ENCODE assay signal across 8 mouse cellular contexts in genomic region chr7:12909498-12909962, GRCm38 (mm10). TPM values are rescaled to one million over a fixed set of nuclear protein-coding genes. Genes with fewer than 3 reads are reported as not detected.
A peak's percentile ranks its signal among the peaks of the same experiment; 100 is the strongest.
DNase-seq lines count a peak whose midpoint lies in the region; ATAC-seq and TF ChIP-seq lines count a peak whose summit lies in the region.

No protein-coding gene starts in this region.

- peak; percentile 82 for ATAC-seq in erythroid progenitor cell, adult 5-6 weeks (replicated peaks; ENCODE audit: low FRiP score, poor library complexity, severe bottlenecking)
- ATAC-seq in heart, embryonic 14.5 days (ENCODE audit: insufficient number of reproducible peaks, insufficient read depth, low FRiP score, low read depth): no peak; the same call in 1 of the 2 replicates
- peak; percentile 62 for ATAC-seq in liver, embryonic 12.5 days

- peak; percentile 63; the same call in 1 of the 2 replicates for TF ChIP-seq CTCF in brain, embryonic 14.5 days (IDR thresholded peaks at IDR 0.05; ENCODE audit: borderline replicate concordance, extremely low read depth, insufficient read depth, insufficient read length)

- peak overlapping the region; percentile 91 to 92 for H3K27ac ChIP-seq in heart, embryonic 14.5 days (replicated peaks in 1 of 2; ENCODE audit: control insufficient read depth in 1 of 2, insufficient read depth in 1 of 2, low read depth in 2 of 2, low read length in 2 of 2)
- H3K27ac ChIP-seq in liver, embryonic 12.5 days: peak overlapping the region; percentile 90

- H3K4me1 ChIP-seq in heart, embryonic 14.5 days (ENCODE audit: control insufficient read depth in 2 of 2, insufficient read depth in 2 of 2, low read length in 2 of 2): peaks cover 2 to 8% of the 10 kb centered on the region in 2 experiments; a peak in 1 of 4 replicates
- H3K4me1 ChIP-seq in liver, embryonic 12.5 days: peaks cover 13% of the 10 kb centered on the region; the same call in 1 of the 2 replicates

- peaks cover 46% of the 10 kb centered on the region for H3K36me3 ChIP-seq in heart, embryonic 14.5 days (ENCODE audit: control insufficient read depth, insufficient read depth, low read length)
- peaks cover 42% of the 10 kb centered on the region for H3K36me3 ChIP-seq in liver, embryonic 12.5 days
- H3K36me3 ChIP-seq in splenic B cell, adult 2 months (ENCODE audit: control insufficient read depth, insufficient read depth, low read length, poor library complexity, severe bottlenecking): peaks cover 5% of the 10 kb centered on the region

- H3K9me3 ChIP-seq in heart, embryonic 14.5 days (ENCODE audit: control insufficient read depth, low read length): no peaks in the 10 kb centered on the region
- H3K9me3 ChIP-seq in liver, embryonic 12.5 days (replicated peaks): no peaks in the 10 kb centered on the region

- peak; percentile 89 to 93 for DNase-seq in B cell, adult 2 months
- peak; percentile 79 for DNase-seq in brain, embryonic 14.5 days (ENCODE audit: low read depth)
- DNase-seq in kidney, postnatal 10 days: peak; percentile 87
- DNase-seq in naive thymus-derived CD4-positive, alpha-beta T cell, adult 2 months (ENCODE audit: low read depth): peak; percentile 94
- DNase-seq in splenic B cell, adult 2 months (ENCODE audit: low read depth, low spot score): peak; percentile 90

- TF ChIP-seq POLR2A in brain, embryonic 14.5 days (IDR thresholded peaks at IDR 0.05; ENCODE audit: borderline replicate concordance, extremely low read depth, insufficient read depth, insufficient read length, poor library complexity, severe bottlenecking): no peak

- peak overlapping the region; percentile 78 for H3K4me2 ChIP-seq in heart, embryonic 14.5 days (ENCODE audit: low read length)
- peak overlapping the region; percentile 74 for H3K4me2 ChIP-seq in liver, embryonic 12.5 days

- WGBS in heart, embryonic 14.5 days: 36% methylated on average over 7 of the region's 7 CpGs
- WGBS in liver, embryonic 12.5 days (ENCODE audit: insufficient replicate concordance): 20% methylated on average over 7 of the region's 7 CpGs

- H3K9ac ChIP-seq in heart, embryonic 14.5 days (ENCODE audit: low read length): peak overlapping the region; percentile 76
- peak overlapping the region; percentile 69 for H3K9ac ChIP-seq in liver, embryonic 12.5 days

- H3K27me3 ChIP-seq in heart, embryonic 14.5 days (ENCODE audit: control insufficient read depth, insufficient read depth, low read length): no peaks in the 10 kb centered on the region
- no peaks in the 10 kb centered on the region for H3K27me3 ChIP-seq in liver, embryonic 12.5 days (replicated peaks)
- H3K27me3 ChIP-seq in splenic B cell, adult 2 months (ENCODE audit: control insufficient read depth, insufficient read depth, low read length, poor library complexity, severe bottlenecking): no peaks in the 10 kb centered on the region

- peak overlapping the region; percentile 57 to 61; a peak in 3 of 4 replicates for H3K4me3 ChIP-seq in heart, embryonic 14.5 days (ENCODE audit: control insufficient read depth in 1 of 2, insufficient read depth in 1 of 2, low read depth in 1 of 2, low read length in 2 of 2)
- H3K4me3 ChIP-seq in liver, embryonic 12.5 days: peak overlapping the region; percentile 70

RNA-seq across cellular contexts. Expression of gene Zscan22, which starts 11.9 kb away (rescaled TPM):
- 14.2 and 17.8 TPM in 2 replicates for polyA plus RNA-seq in brain, embryonic 14.5 days (2012; rRNA removed)
- 0.72 and 10.5 TPM in 2 replicates for total RNA-seq in erythroid progenitor cell, adult 5-6 weeks (2015; ENCODE audit: low replicate concordance)
- 1.4 TPM in 1 of 2 replicates, not detected in the other for total RNA-seq in erythroid progenitor cell, adult 5-6 weeks (2017; ENCODE audit: low replicate concordance)
- polyA plus RNA-seq in heart, embryonic 14.5 days (2014; fragmentation: Nextera tagmentation; extraction: Ambion mirVana): 12.7 TPM in 2 replicates
- polyA plus RNA-seq in liver, embryonic 12.5 days (2016; fragmentation: Nextera tagmentation; extraction: Ambion mirVana): 5.9 and 6.6 TPM in 2 replicates

RNA-seq across cellular contexts. Expression of gene Rps5, which starts 12.6 kb away (rescaled TPM):
- polyA plus RNA-seq in brain, embryonic 14.5 days (2012; rRNA removed): 2,137 and 2,684 TPM in 2 replicates
- 579 and 738 TPM in 2 replicates for total RNA-seq in erythroid progenitor cell, adult 5-6 weeks (2015; ENCODE audit: low replicate concordance)
- total RNA-seq in erythroid progenitor cell, adult 5-6 weeks (2017; ENCODE audit: low replicate concordance): 178 and 253 TPM in 2 replicates
- polyA plus RNA-seq in heart, embryonic 14.5 days (2014; fragmentation: Nextera tagmentation; extraction: Ambion mirVana): 660 and 762 TPM in 2 replicates
- 813 and 821 TPM in 2 replicates for polyA plus RNA-seq in liver, embryonic 12.5 days (2016; fragmentation: Nextera tagmentation; extraction: Ambion mirVana)

RNA-seq across cellular contexts. Expression of gene Rnf225, which starts 17.7 kb away (rescaled TPM):
- polyA plus RNA-seq in brain, embryonic 14.5 days (2012; rRNA removed): 2.6 and 3.3 TPM in 2 replicates
- 0.42 TPM in 1 of 2 replicates, not detected in the other for total RNA-seq in erythroid progenitor cell, adult 5-6 weeks (2015; ENCODE audit: low replicate concordance)
- 0.51 TPM in 1 of 2 replicates, not detected in the other for total RNA-seq in erythroid progenitor cell, adult 5-6 weeks (2017; ENCODE audit: low replicate concordance)
- 0.30 and 0.45 TPM in 2 replicates for polyA plus RNA-seq in heart, embryonic 14.5 days (2014; fragmentation: Nextera tagmentation; extraction: Ambion mirVana)
- polyA plus RNA-seq in liver, embryonic 12.5 days (2016; fragmentation: Nextera tagmentation; extraction: Ambion mirVana): 0.24 and 0.43 TPM in 2 replicates

RNA-seq across cellular contexts. Expression of gene Zfp128, which starts 28.6 kb away (rescaled TPM):
- polyA plus RNA-seq in brain, embryonic 14.5 days (2012; rRNA removed): 9.4 and 10.5 TPM in 2 replicates
- total RNA-seq in erythroid progenitor cell, adult 5-6 weeks (2015; ENCODE audit: low replicate concordance): 0.72 and 0.84 TPM in 2 replicates
- 1.0 and 1.9 TPM in 2 replicates for total RNA-seq in erythroid progenitor cell, adult 5-6 weeks (2017; ENCODE audit: low replicate concordance)
- 3.5 and 3.8 TPM in 2 replicates for polyA plus RNA-seq in heart, embryonic 14.5 days (2014; fragmentation: Nextera tagmentation; extraction: Ambion mirVana)
- polyA plus RNA-seq in liver, embryonic 12.5 days (2016; fragmentation: Nextera tagmentation; extraction: Ambion mirVana): 0.86 and 1.0 TPM in 2 replicates

RNA-seq across cellular contexts. Expression of gene Zfp324, which starts 56.1 kb away (rescaled TPM):
- 14.1 and 16.1 TPM in 2 replicates for polyA plus RNA-seq in brain, embryonic 14.5 days (2012; rRNA removed)
- total RNA-seq in erythroid progenitor cell, adult 5-6 weeks (2015; ENCODE audit: low replicate concordance): 0.42 and 0.72 TPM in 2 replicates
- 1.4 and 1.7 TPM in 2 replicates for total RNA-seq in erythroid progenitor cell, adult 5-6 weeks (2017; ENCODE audit: low replicate concordance)
- polyA plus RNA-seq in heart, embryonic 14.5 days (2014; fragmentation: Nextera tagmentation; extraction: Ambion mirVana): 6.1 and 6.3 TPM in 2 replicates
- polyA plus RNA-seq in liver, embryonic 12.5 days (2016; fragmentation: Nextera tagmentation; extraction: Ambion mirVana): 4.4 and 5.1 TPM in 2 replicates
